Mouse (Mus musculus) heart, embryonic 12.5 days (tissue): Measurements from ENCODE around the gene Top3a. TPM values are rescaled to one million over a fixed set of nuclear protein-coding genes. Genes with fewer than 3 reads are reported as not detected.
A peak's percentile ranks its signal among the peaks of the same experiment; 100 is the strongest.

Source experiments
- ATAC-seq: fragments of 200-750 bp; cut with Nextera tagmentation; 2 replicates; pipeline ENCODE4 v1.8.0; 2017; ENCODE audit warnings: moderate TSS enrichment, moderate library complexity; ENCODE audit not compliant: insufficient number of reproducible peaks, low FRiP score
- H3K27ac ChIP-seq: fragments of 300-500 bp; sonication (generic); 2 replicates; pipeline ENCODE4 v1.5.1; 2016; ENCODE audit warnings: mild to moderate bottlenecking, moderate library complexity; ENCODE audit not compliant: poor library complexity, severe bottlenecking
- H3K27me3 ChIP-seq: fragments of 300-500 bp; sonication (generic); replicated peaks from 2 replicates; pipeline ENCODE4 v1.6.1; 2016; ENCODE audit warnings: mild to moderate bottlenecking, moderate library complexity
- H3K36me3 ChIP-seq: fragments of 300-500 bp; sonication (generic); 2 replicates; pipeline ENCODE4 v1.6.1; 2016; ENCODE audit warnings: mild to moderate bottlenecking, moderate library complexity
- H3K4me1 ChIP-seq: fragments of 300-500 bp; sonication (generic); replicated peaks from 2 replicates; pipeline ENCODE4 v1.6.1; 2016; ENCODE audit warnings: mild to moderate bottlenecking
- H3K4me2 ChIP-seq: fragments of 300-500 bp; sonication (generic); 2 replicates; pipeline ENCODE4 v1.6.1; 2016; ENCODE audit warnings: mild to moderate bottlenecking, moderate library complexity
- H3K4me3 ChIP-seq: fragments of 300-500 bp; sonication (generic); 2 replicates; pipeline ENCODE4 v1.5.1; 2016; ENCODE audit warnings: mild to moderate bottlenecking
- H3K9ac ChIP-seq: fragments of 300-500 bp; sonication (generic); 2 replicates; pipeline ENCODE4 v1.6.1; 2016; ENCODE audit warnings: mild to moderate bottlenecking, moderate library complexity
- H3K9me3 ChIP-seq: fragments of 300-500 bp; sonication (generic); replicated peaks from 2 replicates; pipeline ENCODE4 v1.6.1; 2016; ENCODE audit warnings: mild to moderate bottlenecking, moderate library complexity
- WGBS: fragments of 180-500 bp; shearing (Covaris S2); methylation state at CpG from one replicate; pipeline ENCODE4 v1.1.7; 2016; 5-methylcytosine and 5-hydroxymethylcytosine counted together
- microRNA-seq: library from miRNA; unstranded; fragments of <30 nt; microRNA quantifications from one replicate; pipeline ENCODE4, GENCODE M21; 2017
- polyA plus RNA-seq: library from polyadenylated mRNA; unstranded; fragments of >200 nt; fragmentation: Nextera tagmentation; extraction: Ambion mirVana; gene quantifications from 2 replicates; pipeline ENCODE4 v1.2.1, GENCODE M21; 2016

Gene Top3a
- polyA plus RNA-seq, 1 experiment from 2014 or later = 13.5 TPM

GRCm38 (mm10) chr11:60699524-60700075 is 77.6 kb downstream of the Top3a start, which contains the start of gene Llgl1:
Gene Llgl1, plus strand, starts transcription at chr11:60699723.
- peak within 1 kb of the TSS; percentile 93 for H3K27ac ChIP-seq
- H3K36me3 ChIP-seq = peaks cover 14% of the 10 kb centered on the region; the same call in 1 of the 2 replicates
- H3K4me1 ChIP-seq = peaks cover 36% of the 10 kb centered on the region
- peak within 1 kb of the TSS; percentile 96 for H3K4me2 ChIP-seq
- peak within 1 kb of the TSS; percentile 89 for H3K4me3 ChIP-seq
- H3K9me3 ChIP-seq = no peaks in the 10 kb centered on the region
- under 1% methylated on average over 68 of the region's 73 CpGs for WGBS
- H3K27me3 ChIP-seq = 0 out of 2 replicates have a peak, but pooled peaks cover 3% of the 10 kb centered on the region
- H3K9ac ChIP-seq = peak within 1 kb of the TSS; percentile 96
- ATAC-seq = peak; percentile 90

DNA sequence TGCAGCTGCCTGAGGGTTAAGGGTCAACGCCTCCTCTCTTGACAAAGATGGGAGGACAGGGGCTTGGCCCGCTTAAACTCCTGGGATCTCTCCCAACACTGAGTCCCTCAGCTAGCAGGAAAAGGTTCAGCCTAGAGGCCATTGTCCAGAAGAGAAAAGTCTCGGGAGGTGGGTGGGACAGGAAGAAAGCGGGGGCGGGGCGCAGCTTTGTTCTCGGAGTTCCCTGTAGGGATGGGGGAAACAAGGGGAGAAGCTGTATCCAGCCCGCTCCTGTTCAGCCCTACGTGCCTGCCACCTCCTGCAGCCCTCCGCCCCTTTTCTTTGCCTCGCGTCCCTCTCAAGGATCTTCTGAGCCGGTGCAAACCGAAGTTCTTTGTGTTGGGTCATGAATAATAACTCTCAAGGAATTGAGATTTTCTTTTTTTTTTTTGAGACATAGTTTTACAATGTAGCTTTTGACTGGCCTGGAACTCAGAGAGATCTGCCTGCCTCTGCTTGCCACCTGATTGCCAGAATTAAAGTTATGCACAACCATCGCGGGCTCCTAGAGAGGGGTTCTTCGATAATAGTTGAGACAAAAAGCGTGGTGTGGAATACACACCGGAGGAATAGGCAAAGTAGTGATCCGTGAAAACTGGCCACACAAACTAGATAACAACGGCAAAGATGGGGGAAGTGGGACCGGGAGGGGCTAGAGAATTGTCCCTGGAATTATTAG is 78.2 kb downstream of the Top3a start:
- Histone ChIP-seq H3K4me1 (peaks cover 36% of the 10 kb centered on the region), H3K36me3 (0 out of 2 replicates have a peak, but pooled peaks cover 7% of the 10 kb centered on the region), H3K4me3 (peak overlapping the region; percentile 89), H3K9ac (peak overlapping the region; percentile 96), H3K27ac (peak overlapping the region; percentile 93), H3K4me2 (peak overlapping the region; percentile 96), H3K9me3 (no peaks in the 10 kb centered on the region), H3K27me3 (0 out of 2 replicates have a peak, but pooled peaks cover 3% of the 10 kb centered on the region)
- WGBS = 3% methylated on average over 22 of the region's 22 CpGs
- peak; percentile 51 for ATAC-seq

GRCm38 (mm10) chr11:60697561-60697960 is 79.6 kb downstream of the Top3a start:
- ATAC-seq = no peak
- WGBS = 59% methylated on average over 2 of the region's 2 CpGs

GRCm38 (mm10) chr11:60696165-60696564 is 81.0 kb downstream of the Top3a start:
- Histone ChIP-seq H3K4me1 (peaks cover 15% of the 10 kb centered on the region), H3K36me3 (no peaks in the 10 kb centered on the region), H3K9ac (no peak overlapping the region), H3K4me2 (no peak overlapping the region), H3K27ac (no peak overlapping the region), H3K9me3 (no peaks in the 10 kb centered on the region), H3K4me3 (no peak overlapping the region), H3K27me3 (0 out of 2 replicates have a peak, but pooled peaks cover 3% of the 10 kb centered on the region)
- 71% methylated on average over 1 of the region's 1 CpGs for WGBS
- no peak for ATAC-seq

More at GRCm38 (mm10) chr11:60697561-60697960, 79.6 kb downstream of the Top3a start:
- Histone ChIP-seq H3K4me3 (no peak overlapping the region), H3K9ac (no peak overlapping the region), H3K4me1 (peaks cover 25% of the 10 kb centered on the region), H3K4me2 (no peak overlapping the region), H3K27me3 (0 out of 2 replicates have a peak, but pooled peaks cover 3% of the 10 kb centered on the region), H3K9me3 (no peaks in the 10 kb centered on the region), H3K27ac (no peak overlapping the region), H3K36me3 (0 out of 2 replicates have a peak, but pooled peaks cover 1% of the 10 kb centered on the region)

Small RNA genes within 50 kb of the gene (microRNA-seq; reads per million reads assigned to microRNA genes)
- gene Mir5100 = 4.0 reads per million, percentile 13 among the genes with 10 or more reads in this experiment

Other genes with a start within 250 kb of the Top3a start
- gene Alkbh5, start 241.0 kb downstream of the Top3a start, polyA plus RNA-seq = 41.8 and 44.6 TPM in 2 replicates
- gene Llgl1, start 77.6 kb downstream of the Top3a start, polyA plus RNA-seq = 46.6 and 47.5 TPM in 2 replicates
- 87.6 and 91.6 TPM in 2 replicates for gene Flii, start 50.1 kb downstream of the Top3a start, polyA plus RNA-seq
- 18.5 and 20.8 TPM in 2 replicates for gene Mief2, start 49.0 kb downstream of the Top3a start, polyA plus RNA-seq
- gene Smcr8, start 159 bp upstream of the Top3a start, polyA plus RNA-seq = 6.4 and 7.1 TPM in 2 replicates
- gene Shmt1, start 34.4 kb upstream of the Top3a start, polyA plus RNA-seq = 34.5 and 38.6 TPM in 2 replicates
- 31.6 and 33.4 TPM in 2 replicates for gene Dhrs7b, start 53.3 kb upstream of the Top3a start, polyA plus RNA-seq
- gene Tmem11, start 101.9 kb upstream of the Top3a start, polyA plus RNA-seq = 52.6 and 53.9 TPM in 2 replicates
- 22.1 and 25.5 TPM in 2 replicates for gene Natd1, start 137.4 kb upstream of the Top3a start, polyA plus RNA-seq
- gene Map2k3, start 154.7 kb upstream of the Top3a start, polyA plus RNA-seq = 77.6 and 78.5 TPM in 2 replicates
- 3.8 and 4.3 TPM in 2 replicates for gene Kcnj12, start 245.2 kb upstream of the Top3a start, polyA plus RNA-seq